13 mouse cellular contexts compared by ENCODE assay signal in genomic region chr6:49657988-49658387, GRCm38 (mm10).
"Had no signal": no experiment of that assay in that cellular context is flagged by ENCODE, and none has a peak within 500 bp of the region (broad histone marks: within the 10 kb centered on the region; RNA-seq: fewer than 3 reads in every experiment).

No protein-coding gene starts in this region.

- H3K4me1 ChIP-seq: limb, embryonic 15.5 days; liver, embryonic 12.5 days; midbrain, embryonic 15.5 days; neural tube, embryonic 13.5 days had no signal

- H3K4me2 ChIP-seq: kidney, embryonic 15.5 days; limb, embryonic 15.5 days; liver, embryonic 12.5 days; lung, embryonic 14.5 days; midbrain, embryonic 11.5 days; midbrain, embryonic 15.5 days; neural tube, embryonic 13.5 days had no signal

- H3K36me3 ChIP-seq: kidney, embryonic 15.5 days; limb, embryonic 15.5 days; liver, embryonic 12.5 days; midbrain, embryonic 15.5 days; neural tube, embryonic 13.5 days had no signal

- H3K27me3 ChIP-seq: kidney, embryonic 15.5 days; limb, embryonic 15.5 days; liver, embryonic 12.5 days; midbrain, embryonic 15.5 days; neural tube, embryonic 13.5 days had no signal

- H3K9ac ChIP-seq: kidney, embryonic 15.5 days; limb, embryonic 15.5 days; liver, embryonic 12.5 days; lung, embryonic 14.5 days; midbrain, embryonic 15.5 days; neural tube, embryonic 13.5 days had no signal

- H3K4me3 ChIP-seq: kidney, embryonic 15.5 days; limb, embryonic 15.5 days; liver, embryonic 12.5 days; megakaryocyte, embryonic 14.5 days; midbrain, embryonic 15.5 days; neural tube, embryonic 13.5 days had no signal

- DNase-seq: kidney, postnatal 14 days; lung, embryonic 14.5 days; lung, postnatal 10 days; lung, postnatal 4 days; right cerebral cortex, postnatal 14 days; thymus, postnatal 14 days had no signal

- ATAC-seq: liver, embryonic 12.5 days; midbrain, embryonic 15.5 days had no signal

- H3K9me3 ChIP-seq: kidney, embryonic 15.5 days; limb, embryonic 15.5 days; liver, embryonic 12.5 days; midbrain, embryonic 15.5 days; neural tube, embryonic 13.5 days had no signal

- H3K27ac ChIP-seq: kidney, embryonic 15.5 days; limb, embryonic 15.5 days; liver, embryonic 12.5 days; midbrain, embryonic 15.5 days; neural tube, embryonic 13.5 days had no signal
